Mouse (Mus musculus) layer of hippocampus, adult 2 months (tissue): ENCODE data around the gene Smad3. TPM values are rescaled to one million over a fixed set of nuclear protein-coding genes. Genes with fewer than 3 reads are reported as not detected.

Experiments
- DNase-seq, 2 experiments: peaks; one replicate each; pipeline ENCODE4 v3.0.0; 2022; ENCODE audit warnings: low spot score in 2 of 2
- H3K27ac ChIP-seq: fragments of 200-600 bp; 2 replicates; pipeline ENCODE4 v1.8.1; 2022
- H3K4me3 ChIP-seq: fragments of 200-600 bp; 2 replicates; pipeline ENCODE4 v1.8.1; 2022; ENCODE audit warnings: mild to moderate bottlenecking
- CTCF ChIP-seq: fragments of 200-600 bp; conservative IDR thresholded peaks from 2 replicates; pipeline ENCODE4 v1.8.1; 2022; ENCODE audit warnings: antibody characterized with exemption, mild to moderate bottlenecking, moderate library complexity
- total RNA-seq, 2 experiments: library from RNA; stranded (reverse); gene quantifications; 2 replicates each; pipeline ENCODE4 v1.2.3; 2021

The Smad3 gene
- total RNA-seq, 2 experiments from 2014 or later: 48.7 to 49.6 TPM

DNA sequence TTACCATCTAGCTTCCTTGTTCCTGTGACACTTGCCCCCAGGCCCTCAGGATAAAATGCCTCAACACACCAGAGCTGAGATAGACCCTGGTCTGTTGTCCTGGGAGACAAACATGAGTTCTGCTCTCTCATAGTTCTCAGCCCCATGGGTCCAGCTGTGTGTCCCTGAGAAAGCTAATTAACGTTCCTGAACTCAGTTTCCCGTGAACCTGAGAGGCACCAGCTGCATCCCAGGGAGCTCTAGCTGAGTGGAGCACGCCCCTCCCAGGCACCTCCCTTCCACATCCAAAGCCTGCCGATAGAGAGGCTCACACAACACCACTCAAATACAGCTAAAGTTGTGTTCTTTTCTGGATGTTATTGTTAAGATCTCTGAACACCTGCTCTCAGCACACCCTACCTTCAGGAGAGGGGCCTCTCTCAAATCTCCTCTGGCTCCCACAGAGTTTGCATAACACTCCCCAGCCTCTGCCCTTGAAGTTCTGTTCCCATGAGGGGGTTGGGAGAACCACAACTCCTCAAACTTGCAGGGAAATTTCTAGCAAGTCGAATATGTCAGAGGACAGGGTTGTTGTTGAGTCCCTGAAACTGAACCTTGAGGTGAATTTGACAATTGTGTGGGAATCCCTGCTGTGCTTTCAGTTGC lies 28.4 kb upstream of the Smad3 start:
- DNase-seq: no peak
- no peak for TF ChIP-seq CTCF

DNA sequence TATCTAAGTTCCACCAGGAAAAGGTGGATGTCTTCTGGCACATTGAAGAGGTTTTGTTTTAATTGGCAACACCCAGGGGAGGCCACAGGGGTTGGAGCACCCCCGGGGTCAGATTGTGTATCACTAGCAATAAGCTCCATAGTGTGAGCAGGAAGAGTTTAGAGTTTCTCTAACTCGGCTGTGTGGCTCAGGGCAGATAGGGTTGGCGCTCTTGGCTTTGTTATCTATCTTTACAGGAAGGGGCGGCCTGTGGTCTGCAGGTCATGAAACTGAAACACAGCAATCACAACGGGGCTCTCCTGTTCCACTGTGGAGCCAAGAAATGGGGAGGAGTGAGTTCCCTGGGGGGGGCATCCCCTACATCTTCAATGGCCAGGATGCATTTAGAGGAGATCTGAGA lies 27.7 kb upstream of the Smad3 start:
- no peak for DNase-seq
- H3K4me3 ChIP-seq: no peak overlapping the region
- H3K27ac ChIP-seq: no peak overlapping the region
- no peak for TF ChIP-seq CTCF

More for the DNA sequence above, 28.4 kb upstream of the Smad3 start:
- Histone ChIP-seq H3K27ac (no peak overlapping the region), H3K4me3 (no peak overlapping the region)

DNA sequence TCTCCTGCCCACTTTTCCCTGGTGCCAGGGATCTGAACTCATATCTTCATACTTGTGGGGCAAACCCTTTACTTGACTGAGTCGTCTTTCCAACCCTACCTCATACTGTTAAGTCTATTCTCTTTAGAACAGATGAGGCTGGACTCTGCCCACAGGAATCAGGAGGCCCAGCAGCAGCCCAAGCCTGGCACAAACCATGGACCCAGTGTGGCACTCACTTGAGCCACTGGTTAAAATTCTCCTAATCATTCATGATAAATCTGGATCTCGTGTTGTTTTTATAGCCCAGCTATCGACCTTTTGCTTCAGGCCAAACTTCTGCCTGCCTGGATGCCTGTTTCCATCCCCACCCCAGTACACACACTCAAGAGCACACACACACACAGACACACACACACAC lies 26.8 kb upstream of the Smad3 start:
- DNase-seq: no peak
- no peak overlapping the region for H3K27ac ChIP-seq
- TF ChIP-seq CTCF: no peak
- no peak overlapping the region for H3K4me3 ChIP-seq

DNA sequence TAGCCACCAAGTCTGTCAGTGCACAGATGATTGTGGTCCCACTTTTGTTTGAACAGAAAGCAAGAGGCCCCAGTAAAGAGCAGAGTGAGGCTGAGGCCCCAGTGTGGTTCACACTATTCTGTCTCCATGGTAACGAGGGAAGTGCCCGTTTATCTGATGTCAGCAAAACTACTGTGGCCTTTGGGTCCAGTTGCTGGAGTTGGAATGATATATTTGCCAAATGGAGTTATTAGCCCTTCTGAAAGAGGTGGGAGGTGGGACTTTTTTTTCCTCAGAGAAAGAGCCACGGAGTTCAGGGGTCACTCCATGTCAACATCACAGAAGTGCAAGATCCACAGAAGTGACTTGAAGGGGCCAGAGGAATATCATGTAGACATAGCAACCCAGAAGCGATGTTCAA lies 24.9 kb upstream of the Smad3 start:
- Histone ChIP-seq H3K4me3 (no peak overlapping the region), H3K27ac (no peak overlapping the region; the same call in 1 of the 2 replicates)
- TF ChIP-seq CTCF: no peak
- DNase-seq: no peak

DNA sequence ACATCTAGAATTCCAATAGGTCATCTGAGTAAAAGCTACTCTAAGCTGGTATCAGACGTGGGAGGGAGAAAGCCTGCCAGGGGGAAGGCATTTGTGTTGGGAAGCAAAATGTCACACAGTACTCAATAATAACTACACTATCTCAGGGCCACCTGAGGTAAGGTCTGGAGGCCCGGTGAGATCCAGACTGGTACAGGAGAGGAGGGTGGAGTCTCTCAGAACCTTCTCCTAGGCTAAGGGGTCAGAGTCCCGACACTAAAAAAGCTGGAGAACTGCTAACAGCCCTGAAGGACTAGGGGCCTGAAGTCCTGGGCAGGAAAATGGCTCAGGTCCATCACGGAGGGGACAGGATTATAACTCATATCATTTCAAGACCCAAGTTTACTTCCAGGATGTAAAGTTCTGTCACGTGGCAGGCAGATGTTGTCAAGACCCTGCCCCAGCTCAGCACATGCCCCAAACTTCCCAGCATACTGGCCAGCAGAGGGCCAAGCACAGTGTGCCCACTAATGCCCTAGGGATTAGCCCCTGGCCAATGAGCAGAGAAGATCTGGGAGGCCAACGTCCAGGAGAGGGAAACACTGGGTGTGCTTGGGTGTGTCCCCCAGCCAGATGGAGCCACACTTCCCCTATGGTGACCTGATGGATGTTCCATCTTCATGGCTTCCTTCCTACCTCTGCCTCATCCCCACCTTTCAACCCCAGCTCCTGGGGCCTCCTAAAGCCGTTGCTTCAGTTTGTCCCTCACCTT lies 24.1 kb upstream of the Smad3 start:
- 0 out of 2 replicates have a peak, but pooled peaks have one; percentile 11 for TF ChIP-seq CTCF

DNA sequence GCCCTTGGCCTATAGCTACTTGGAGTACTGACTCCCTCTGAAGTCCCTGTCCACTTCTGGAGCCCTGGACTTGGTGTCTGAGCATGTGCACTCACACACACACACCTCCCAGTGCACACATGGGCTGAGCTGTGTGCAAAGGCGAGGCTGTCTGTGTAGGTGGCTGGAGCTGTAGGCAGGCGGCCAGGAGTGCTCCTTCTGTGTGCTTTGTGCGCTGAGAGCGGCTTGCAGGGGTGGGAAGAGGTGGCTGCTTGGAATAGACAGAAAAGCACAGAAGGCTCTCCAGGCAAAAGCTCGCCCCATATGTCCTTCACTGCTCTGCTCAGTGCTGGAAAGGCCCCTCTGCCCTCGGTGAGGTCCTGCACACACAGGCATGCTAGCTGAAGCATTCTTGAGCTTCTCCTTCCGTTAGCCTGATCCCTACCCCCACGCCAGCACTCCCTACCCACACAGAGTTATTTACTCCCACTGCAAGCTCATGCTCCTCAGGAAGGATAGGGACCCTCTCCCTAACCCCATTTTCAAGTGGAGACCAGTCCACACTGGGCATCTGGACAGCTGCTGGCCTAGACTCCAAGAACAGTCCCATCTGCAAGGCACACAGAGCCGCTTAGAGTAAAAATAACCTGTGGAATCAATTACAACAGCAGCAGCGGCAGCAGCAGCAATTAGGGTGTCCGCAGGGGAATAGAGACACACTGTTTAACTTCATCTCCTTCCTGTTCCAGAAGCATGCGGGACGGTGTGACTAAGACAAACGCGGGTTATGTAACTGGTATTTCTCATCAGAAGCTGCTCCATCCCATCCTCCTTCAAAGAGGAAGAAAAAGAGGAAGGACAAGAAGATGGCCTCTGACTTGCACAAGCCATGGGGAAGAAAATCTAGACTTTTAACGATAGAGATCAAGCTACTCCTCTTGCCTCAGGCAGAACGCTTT lies 22.4 kb upstream of the Smad3 start:
- peak; percentile 82 to 87 for DNase-seq
- Histone ChIP-seq H3K4me3 (no peak overlapping the region; the same call in 1 of the 2 replicates), H3K27ac (peak overlapping the region; percentile 98)
- no peak for TF ChIP-seq CTCF

More for the DNA sequence above, 24.1 kb upstream of the Smad3 start:
- peak overlapping the region; percentile 98 for H3K27ac ChIP-seq
- no peak overlapping the region for H3K4me3 ChIP-seq
- DNase-seq: no peak

DNA sequence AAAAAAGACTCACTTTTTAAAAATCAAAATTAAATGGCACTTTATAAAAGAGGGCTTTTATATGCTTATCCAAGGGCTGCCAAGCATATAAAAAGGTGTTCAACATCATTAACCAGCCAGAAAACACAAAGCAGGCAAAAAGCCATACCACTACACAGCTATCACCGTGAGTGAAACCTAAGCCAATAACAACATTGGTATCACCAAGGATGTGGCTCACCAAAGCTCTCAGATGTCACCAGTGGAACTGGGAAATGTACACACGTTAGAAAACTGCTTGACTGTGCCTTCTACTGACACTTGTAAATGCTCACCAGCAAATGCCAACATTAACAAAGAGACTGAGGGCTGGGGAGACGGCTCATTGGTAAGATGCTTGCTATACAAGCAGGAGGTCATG lies 18.9 kb upstream of the Smad3 start:
- Histone ChIP-seq H3K27ac (no peak overlapping the region), H3K4me3 (no peak overlapping the region)
- TF ChIP-seq CTCF: no peak
- no peak for DNase-seq

DNA sequence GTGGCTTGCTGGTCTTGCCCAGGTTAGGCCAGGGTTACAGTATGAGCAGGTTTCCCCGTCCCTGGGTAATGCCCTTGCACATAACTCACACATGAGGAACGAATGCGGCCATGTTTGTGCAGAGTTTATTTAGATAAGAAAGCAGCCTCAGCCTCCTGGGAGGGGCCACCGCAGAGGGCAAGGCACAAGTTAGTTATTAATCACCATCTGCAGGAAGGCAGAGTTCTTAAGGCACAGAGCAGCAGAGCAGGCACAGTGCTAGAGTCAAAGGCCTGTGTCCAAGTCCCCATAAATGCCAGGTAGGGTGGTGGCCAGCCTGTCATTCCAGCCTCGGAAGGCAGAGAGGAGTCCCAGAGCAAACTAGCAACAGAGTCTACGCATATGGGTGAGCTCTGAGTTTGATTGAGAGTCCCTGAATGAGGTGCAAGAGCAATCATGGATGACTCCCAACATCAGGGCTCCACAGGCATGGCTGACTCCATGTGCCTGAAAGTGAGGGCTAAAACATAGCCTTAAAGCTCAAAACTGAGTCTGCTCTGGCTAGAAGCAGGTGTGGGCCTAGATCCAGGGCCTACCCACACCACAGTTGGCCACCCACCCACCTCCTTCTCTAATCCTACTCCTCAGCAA lies 17.2 kb upstream of the Smad3 start:
- Histone ChIP-seq H3K4me3 (no peak overlapping the region), H3K27ac (no peak overlapping the region)
- no peak for DNase-seq
- TF ChIP-seq CTCF: no peak

DNA sequence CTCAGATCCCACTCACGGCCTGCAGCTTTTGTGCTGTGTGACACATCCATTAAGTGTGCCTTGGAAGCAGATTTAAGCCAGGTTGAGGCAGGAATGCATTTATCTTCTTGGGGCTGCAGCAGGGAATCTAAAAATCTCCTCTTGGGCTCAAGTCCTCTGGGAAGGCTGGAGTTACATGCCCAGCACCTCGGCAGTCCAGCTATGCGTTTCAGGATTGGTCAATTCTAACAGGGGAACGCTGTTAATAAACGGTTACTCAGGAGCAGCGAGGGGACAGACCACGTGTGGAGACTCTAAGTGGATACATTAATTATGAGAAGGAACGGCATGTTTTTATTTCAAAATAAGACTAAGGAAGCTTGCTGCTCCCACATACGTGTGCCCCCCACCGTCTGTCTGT lies 14.7 kb upstream of the Smad3 start:
- Histone ChIP-seq H3K4me3 (no peak overlapping the region), H3K27ac (peak overlapping the region; percentile 64)
- TF ChIP-seq CTCF: no peak
- no peak for DNase-seq

DNA sequence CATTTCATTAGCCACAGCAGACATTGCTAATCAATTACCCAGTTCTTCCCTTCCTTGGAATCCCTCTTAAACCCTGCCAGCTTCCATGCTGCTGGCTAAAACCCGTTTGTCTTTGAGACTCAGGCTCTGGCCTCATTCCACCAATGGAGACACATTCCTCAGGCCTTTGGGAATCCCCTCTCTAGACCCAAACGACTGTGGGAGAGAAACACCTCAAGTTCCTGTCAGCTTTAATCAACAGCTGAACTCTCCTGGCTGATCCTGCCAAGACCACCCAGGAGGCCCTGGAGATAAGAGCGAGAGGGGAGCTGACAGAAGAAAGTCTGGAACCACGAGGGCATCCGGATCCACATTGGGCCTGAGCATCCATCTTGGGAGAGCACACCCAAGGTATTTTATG lies 13.9 kb upstream of the Smad3 start:
- TF ChIP-seq CTCF: no peak
- DNase-seq: no peak
- Histone ChIP-seq H3K4me3 (no peak overlapping the region), H3K27ac (peak overlapping the region; percentile 64)

DNA sequence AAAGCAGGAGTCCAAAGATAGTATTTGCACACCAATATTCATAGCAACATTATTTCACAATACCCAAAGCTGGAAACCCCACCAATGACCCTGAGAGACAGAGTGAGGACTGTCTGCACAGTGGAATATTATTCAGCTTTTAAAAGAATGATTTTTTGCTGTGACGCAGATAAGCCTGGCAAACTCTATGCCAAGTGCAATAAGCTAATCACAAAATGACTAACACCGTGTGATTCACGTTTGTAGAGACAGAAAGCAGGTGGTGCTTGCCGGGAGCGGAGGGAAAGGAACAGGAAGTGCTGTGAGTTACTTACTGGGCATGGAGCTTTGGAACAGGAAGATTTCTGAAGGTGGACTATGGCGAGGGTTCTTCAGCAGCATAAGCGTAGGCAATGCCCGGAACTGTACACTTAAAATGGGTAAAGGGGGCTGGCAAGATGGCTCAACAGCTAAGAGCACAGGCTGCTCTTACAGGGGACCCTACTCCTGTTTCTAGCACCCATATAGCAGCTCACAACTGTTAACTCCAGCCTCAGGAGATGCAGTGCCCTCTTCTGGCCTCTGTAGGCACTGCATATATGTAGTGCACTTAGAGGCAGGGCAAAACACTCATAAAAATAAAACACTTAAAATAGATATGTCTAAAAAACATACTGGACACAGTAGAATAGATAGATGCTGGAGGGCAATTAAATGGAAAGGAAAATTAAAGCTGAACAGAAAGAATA lies 3.7 kb upstream of the Smad3 start:
- peak; percentile 67 for TF ChIP-seq CTCF
- no peak for DNase-seq
- Histone ChIP-seq H3K27ac (no peak overlapping the region), H3K4me3 (no peak overlapping the region)

DNA sequence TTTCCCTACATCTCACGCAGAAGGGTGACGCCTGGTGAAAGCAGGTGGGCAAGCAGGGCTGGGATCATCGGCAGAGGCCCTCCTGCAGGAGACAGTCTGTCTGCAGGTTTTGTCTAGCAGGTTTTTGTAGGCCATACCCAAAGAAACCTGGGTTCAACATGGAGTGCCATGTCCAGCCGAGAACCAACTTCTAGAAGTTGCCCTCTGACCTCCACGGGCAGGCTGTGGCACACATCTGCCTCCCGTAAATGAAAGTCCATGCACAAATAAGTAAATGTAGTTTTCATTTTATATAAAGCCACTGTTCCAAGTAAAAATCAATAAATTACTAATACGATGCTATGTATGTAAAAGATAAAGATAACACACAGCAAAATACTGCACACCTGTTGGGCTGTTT lies 3.0 kb upstream of the Smad3 start:
- TF ChIP-seq CTCF: no peak
- no peak for DNase-seq
- Histone ChIP-seq H3K27ac (no peak overlapping the region), H3K4me3 (no peak overlapping the region)
